Mouse (Mus musculus) CH12.LX (cell line): ENCODE measurements around the gene Ppp2r5e. TPM values are rescaled to one million over a fixed set of nuclear protein-coding genes. Genes with fewer than 3 reads are reported as not detected.

Experiments
- DNase-seq: peaks from one replicate; pipeline ENCODE4 v3.0.0-alpha.2; 2013; ENCODE audit errors: extremely low read depth
- H3K27ac ChIP-seq: 2 replicates; pipeline ENCODE4 v1.5.1; 2012; ENCODE audit warnings: low read depth, mild to moderate bottlenecking, control low read depth, moderate library complexity; ENCODE audit not compliant: insufficient read depth
- H3K27me3 ChIP-seq: replicated peaks from 2 replicates; pipeline ENCODE3; 2012; ENCODE audit warnings: inconsistent platforms
- H3K36me3 ChIP-seq, 2 experiments: replicated peaks in 1 of 2; 2 replicates each; pipeline versions ENCODE3 to v1.6.1; 2012; ENCODE audit warnings: inconsistent platforms in 1 of 2, low read length in 1 of 2, mild to moderate bottlenecking in 1 of 2, mixed read lengths in 1 of 2, moderate library complexity in 1 of 2; ENCODE audit not compliant: control insufficient read depth in 1 of 2, insufficient read depth in 1 of 2
- H3K4me1 ChIP-seq, 2 experiments: 2 replicates each; pipeline ENCODE4 v1.6.1; 2012; ENCODE audit warnings: inconsistent platforms in 1 of 2, moderate library complexity in 1 of 2; ENCODE audit not compliant: insufficient read depth in 2 of 2, control insufficient read depth in 1 of 2
- H3K4me2 ChIP-seq: 2 replicates; pipeline ENCODE4 v1.6.1; 2012; ENCODE audit warnings: low read depth, mild to moderate bottlenecking, control low read depth; ENCODE audit not compliant: poor library complexity, insufficient read depth, severe bottlenecking
- H3K4me3 ChIP-seq, 3 experiments: fragments of 150-350 bp in 1 of 3; sonication (generic) in 1 of 3; replicated peaks in 1 of 3; 2 replicates each; pipeline versions ENCODE3 to v1.5.1; 2011 to 2012; ENCODE audit warnings: low read depth in 2 of 3, low read length in 2 of 3, mild to moderate bottlenecking in 2 of 3, moderate library complexity in 2 of 3, control low read depth in 1 of 3, improper control_type of control experiment in 1 of 3, inconsistent platforms in 1 of 3, mixed read lengths in 1 of 3; ENCODE audit not compliant: poor library complexity in 1 of 3
- H3K79me2 ChIP-seq: replicated peaks from 2 replicates; pipeline ENCODE4 v1.6.1; 2012; ENCODE audit warnings: mild to moderate bottlenecking, moderate library complexity; ENCODE audit not compliant: control insufficient read depth, poor library complexity, insufficient read depth, severe bottlenecking; ENCODE audit errors: extremely low read depth
- H3K9ac ChIP-seq: 2 replicates; pipeline ENCODE4 v1.6.1; 2012; ENCODE audit warnings: low read depth, mild to moderate bottlenecking, control low read depth, moderate library complexity; ENCODE audit not compliant: insufficient read depth
- H3K9me3 ChIP-seq: replicated peaks from 2 replicates; pipeline ENCODE3; 2012; ENCODE audit warnings: low read length, inconsistent platforms, mixed read lengths
- BHLHE40 ChIP-seq: IDR thresholded peaks from 2 replicates; pipeline ENCODE4 v1.6.1; 2011; ENCODE audit warnings: mild to moderate bottlenecking, low read depth, low read length, improper control_type of control experiment
- CTCF ChIP-seq, 2 experiments: IDR thresholded peaks in 1 of 2; conservative IDR thresholded peaks in 1 of 2; 2 replicates each; pipeline ENCODE4 v1.5.1; 2011 to 2012; ENCODE audit warnings: low read depth in 2 of 2, low read length in 2 of 2, improper control_type of control experiment in 1 of 2, inconsistent platforms in 1 of 2, mild to moderate bottlenecking in 1 of 2, moderate library complexity in 1 of 2
- ETS1 ChIP-seq: conservative IDR thresholded peaks from 2 replicates; pipeline ENCODE4 v1.6.1; 2012; ENCODE audit warnings: low read depth, mild to moderate bottlenecking, inconsistent platforms, low read length, improper control_type of control experiment, moderate library complexity
- GABPA ChIP-seq: IDR thresholded peaks from 2 replicates; pipeline ENCODE4 v1.6.1; 2012; ENCODE audit warnings: low read depth, low read length, improper control_type of control experiment, inconsistent platforms; ENCODE audit not compliant: insufficient replicate concordance
- IRF4 ChIP-seq: IDR thresholded peaks from 2 replicates; pipeline ENCODE4 v1.6.1; 2014; ENCODE audit warnings: low read depth, mild to moderate bottlenecking, inconsistent platforms, low read length, improper control_type of control experiment
- JUN ChIP-seq: IDR thresholded peaks from 2 replicates; pipeline ENCODE4 v1.6.1; 2011; ENCODE audit warnings: low read depth, mild to moderate bottlenecking, low read length, improper control_type of control experiment, moderate library complexity; ENCODE audit not compliant: insufficient read depth
- JUND ChIP-seq: conservative IDR thresholded peaks from 2 replicates; pipeline ENCODE4 v1.6.1; 2011; ENCODE audit warnings: low read depth, low read length, improper control_type of control experiment
- KAT2A ChIP-seq: IDR thresholded peaks from 2 replicates; pipeline ENCODE4 v1.6.1; 2012; ENCODE audit warnings: low read length, improper control_type of control experiment, inconsistent platforms; ENCODE audit not compliant: insufficient replicate concordance
- MAFK ChIP-seq: IDR thresholded peaks from 2 replicates; pipeline ENCODE4 v1.6.1; 2011; ENCODE audit warnings: low read length, improper control_type of control experiment; ENCODE audit not compliant: insufficient replicate concordance
- MAX ChIP-seq: IDR thresholded peaks from 2 replicates; pipeline ENCODE4 v1.6.1; 2011; ENCODE audit warnings: low read length, improper control_type of control experiment
- MAZ ChIP-seq: IDR thresholded peaks from 2 replicates; pipeline ENCODE4 v1.6.1; 2012; ENCODE audit warnings: low read depth, mild to moderate bottlenecking, inconsistent platforms, low read length, improper control_type of control experiment, moderate library complexity
- MEF2A ChIP-seq: IDR thresholded peaks from 2 replicates; pipeline ENCODE4 v1.6.1; 2014; ENCODE audit warnings: low read depth, mild to moderate bottlenecking, inconsistent platforms, low read length, improper control_type of control experiment, borderline replicate concordance
- MXI1 ChIP-seq: IDR thresholded peaks from 2 replicates; pipeline ENCODE4 v1.6.1; 2011; ENCODE audit warnings: mild to moderate bottlenecking, low read depth, low read length, improper control_type of control experiment
- MYC ChIP-seq: IDR thresholded peaks from 2 replicates; pipeline ENCODE4 v1.6.1; 2011; ENCODE audit warnings: low read depth, mild to moderate bottlenecking, improper control_type of control experiment, low read length
- NELFE ChIP-seq: IDR thresholded peaks from 2 replicates; pipeline ENCODE4 v1.6.1; 2011; ENCODE audit warnings: low read depth, low read length, improper control_type of control experiment
- NRF1 ChIP-seq: IDR thresholded peaks from 2 replicates; pipeline ENCODE4 v1.6.1; 2014; ENCODE audit warnings: low read depth, mild to moderate bottlenecking, inconsistent platforms, low read length, improper control_type of control experiment, moderate library complexity
- PAX5 ChIP-seq: IDR thresholded peaks from 2 replicates; pipeline ENCODE4 v1.6.1; 2012; ENCODE audit warnings: low read length, inconsistent platforms, mixed read lengths
- POLR2A ChIP-seq: IDR thresholded peaks from 2 replicates; pipeline ENCODE4 v1.6.1; 2011; ENCODE audit warnings: low read depth, mild to moderate bottlenecking, improper control_type of control experiment, low read length
- RAD21 ChIP-seq: IDR thresholded peaks from 2 replicates; pipeline ENCODE4 v1.6.1; 2011; ENCODE audit warnings: low read depth, mild to moderate bottlenecking, low read length, improper control_type of control experiment, moderate library complexity
- TBP ChIP-seq: conservative IDR thresholded peaks from 2 replicates; pipeline ENCODE4 v1.6.1; 2011; ENCODE audit warnings: low read depth, low read length, improper control_type of control experiment
- UBTF ChIP-seq: IDR thresholded peaks from 2 replicates; pipeline ENCODE4 v1.6.1; 2012; ENCODE audit warnings: low read depth, mild to moderate bottlenecking, inconsistent platforms, low read length, improper control_type of control experiment, moderate library complexity
- ZC3H11A ChIP-seq: IDR thresholded peaks from 2 replicates; pipeline ENCODE4 v1.6.1; 2012; ENCODE audit warnings: low read depth, mild to moderate bottlenecking, inconsistent platforms, low read length, improper control_type of control experiment
- dilution Hi-C: fragments of 300-500 bp; cut with MboI; formaldehyde crosslinking; loops from 2 replicates; pipeline ENCODE4 v1.14.3; 2020; ENCODE audit warnings: low sequenced_read_pairs; ENCODE audit not compliant: extremely low pct_unique_long_range_greater_than_20kb, extremely low pct_ligation_motif_present
- in situ Hi-C: fragments of 300-500 bp; cut with MboI; formaldehyde crosslinking; loops from 3 replicates; pipeline ENCODE4 v1.14.3; 2019; ENCODE audit warnings: low sequenced_read_pairs, low pct_ligation_motif_present, low pct_unique_long_range_greater_than_20kb, mixed read lengths
- polyA plus RNA-seq: library from polyadenylated mRNA; unstranded; fragments of >175 nt; gene quantifications from 2 replicates; pipeline ENCODE4 v1.2.1, GENCODE M21; 2012; ENCODE audit warnings: low read depth; ENCODE audit not compliant: insufficient read length
- total RNA-seq, 2 experiments: library from RNA; depleted of rRNA; stranded (reverse); fragments of 300-350 nt in 1 of 2; fragments of >200 nt in 1 of 2; gene quantifications; 2 replicates each; pipeline ENCODE4 v1.2.3; 2012 to 2014

Ppp2r5e gene
- total and polyA plus RNA-seq, 3 experiments, result 9.3 to 21.7 (median 10.0) TPM

- peak; percentile 39 for DNase-seq
- Histone ChIP-seq H3K27ac (no peak overlapping the region), H3K36me3 (peaks cover 15 to 33% of the 10 kb centered on the region in 2 experiments), H3K4me3 (no peak overlapping the region), H3K79me2 (no peaks in the 10 kb centered on the region), H3K4me2 (no peak overlapping the region), H3K9me3 (no peaks in the 10 kb centered on the region), H3K4me1 (peaks cover 2 to 18% of the 10 kb centered on the region in 2 experiments; a peak in 2 of 4 replicates), H3K27me3 (no peaks in the 10 kb centered on the region), H3K9ac (no peak overlapping the region)
- dilution Hi-C loops, result no loop called here
- in situ Hi-C loops, result no loop called here
- TF ChIP-seq POLR2A (no peak), ETS1 (peak; percentile 78), MAX (no peak), MXI1 (no peak), UBTF (no peak), GABPA (no peak), BHLHE40 (peak; percentile 94)
Observed at GRCm38 (mm10) chr12:75450011-75450410, 146.0 kb downstream of the Ppp2r5e start.

- no peak overlapping the region for H3K4me3 ChIP-seq
- H3K9ac ChIP-seq, result no peak overlapping the region
- peaks cover 2 to 18% of the 10 kb centered on the region in 2 experiments; a peak in 2 of 4 replicates for H3K4me1 ChIP-seq
- DNase-seq, result no peak
- no peaks in the 10 kb centered on the region for H3K9me3 ChIP-seq
- no peaks in the 10 kb centered on the region for H3K27me3 ChIP-seq
- H3K27ac ChIP-seq, result no peak overlapping the region
- in situ Hi-C loops (no loop called here), dilution Hi-C loops (no loop called here)
- H3K36me3 ChIP-seq, result peaks cover 15 to 33% of the 10 kb centered on the region in 2 experiments
- H3K79me2 ChIP-seq, result no peaks in the 10 kb centered on the region
- no peak overlapping the region for H3K4me2 ChIP-seq
- TF ChIP-seq RAD21 (peak; percentile 9; the same call in 1 of the 2 replicates), CTCF (conservative IDR thresholded peaks at IDR 0.05 in 1 of 2, IDR thresholded peaks at IDR 0.05 in 1 of 2; ENCODE audit: low read depth in 2 of 2, low read length in 2 of 2) (peak in 1 of 2 experiments; percentile 32; a peak in 2 of 4 replicates), KAT2A (no peak)
- TF ChIP-seq, all 38 proteins: peak for 2
Observed at GRCm38 (mm10) chr12:75449475-75449966, 146.5 kb downstream of the Ppp2r5e start.

DNA sequence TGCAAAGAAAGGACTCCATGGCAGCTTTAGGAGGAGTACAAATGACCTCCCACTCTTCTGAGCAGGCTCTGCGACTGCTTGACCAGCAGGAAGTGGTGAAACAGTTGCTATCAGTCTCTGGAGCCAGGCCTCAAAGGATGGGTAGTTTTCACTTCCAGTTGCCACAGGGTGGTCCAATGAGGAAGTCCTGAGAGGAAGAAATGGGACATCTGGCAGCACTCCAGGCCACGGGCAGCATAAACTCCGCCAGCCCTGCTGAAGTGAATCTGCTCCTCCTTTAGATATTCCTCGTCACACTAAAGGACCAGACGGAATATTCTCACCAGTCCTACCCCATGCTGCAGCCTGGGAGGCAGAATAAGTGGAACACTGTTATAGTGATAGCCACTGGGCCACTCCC lies 147.1 kb downstream of the Ppp2r5e start:
- H3K4me1 ChIP-seq, result peaks cover 2 to 18% of the 10 kb centered on the region in 2 experiments; a peak in 2 of 4 replicates
- H3K9me3 ChIP-seq, result no peaks in the 10 kb centered on the region
- peaks cover 15 to 33% of the 10 kb centered on the region in 2 experiments for H3K36me3 ChIP-seq
- in situ Hi-C loops (no loop called here), dilution Hi-C loops (no loop called here)
- no peak for DNase-seq
- no peak overlapping the region for H3K4me2 ChIP-seq
- TF ChIP-seq NRF1, result no peak
- TF ChIP-seq BHLHE40, result no peak
- TF ChIP-seq TBP, result no peak
- TF ChIP-seq NELFE, result no peak
- TF ChIP-seq ZC3H11A, result no peak
- no peak for TF ChIP-seq KAT2A
- no peak for TF ChIP-seq JUND
- TF ChIP-seq GABPA, result no peak
- no peak for TF ChIP-seq MAFK
- TF ChIP-seq MYC, result no peak
- no peak for TF ChIP-seq MEF2A
- TF ChIP-seq JUN, result no peak
- TF ChIP-seq IRF4, result no peak
- TF ChIP-seq PAX5, result no peak
- TF ChIP-seq MAZ, result no peak
- TF ChIP-seq MAX, result no peak
- no peak for TF ChIP-seq MXI1
- H3K27me3 ChIP-seq, result no peaks in the 10 kb centered on the region
- H3K27ac ChIP-seq, result no peak overlapping the region
- H3K9ac ChIP-seq, result no peak overlapping the region
- no peaks in the 10 kb centered on the region for H3K79me2 ChIP-seq
- H3K4me3 ChIP-seq, result no peak overlapping the region
